Mouse (Mus musculus) gonadal fat pad, adult 2 months (tissue): ENCODE results near the gene Utp6. TPM values are rescaled to one million over a fixed set of nuclear protein-coding genes. Genes with fewer than 3 reads are reported as not detected.
"Not testable (repeated sequence)": the region's sequence is repeated elsewhere in the genome, so short reads cannot be mapped to it uniquely, and the experiment has no call there.

Experiments used
- DNase-seq: peaks from one replicate; pipeline ENCODE4 v3.0.0-alpha.2; 2012; ENCODE audit warnings: low read depth
- polyA plus RNA-seq: library from polyadenylated mRNA; depleted of rRNA; stranded (reverse); fragments of >200 nt; gene quantifications from 2 replicates; pipeline ENCODE4 v1.2.3, GENCODE M21; 2012; rRNA removed

Gene Utp6
- polyA plus RNA-seq: 8.2 and 8.5 TPM in 2 replicates

DNA sequence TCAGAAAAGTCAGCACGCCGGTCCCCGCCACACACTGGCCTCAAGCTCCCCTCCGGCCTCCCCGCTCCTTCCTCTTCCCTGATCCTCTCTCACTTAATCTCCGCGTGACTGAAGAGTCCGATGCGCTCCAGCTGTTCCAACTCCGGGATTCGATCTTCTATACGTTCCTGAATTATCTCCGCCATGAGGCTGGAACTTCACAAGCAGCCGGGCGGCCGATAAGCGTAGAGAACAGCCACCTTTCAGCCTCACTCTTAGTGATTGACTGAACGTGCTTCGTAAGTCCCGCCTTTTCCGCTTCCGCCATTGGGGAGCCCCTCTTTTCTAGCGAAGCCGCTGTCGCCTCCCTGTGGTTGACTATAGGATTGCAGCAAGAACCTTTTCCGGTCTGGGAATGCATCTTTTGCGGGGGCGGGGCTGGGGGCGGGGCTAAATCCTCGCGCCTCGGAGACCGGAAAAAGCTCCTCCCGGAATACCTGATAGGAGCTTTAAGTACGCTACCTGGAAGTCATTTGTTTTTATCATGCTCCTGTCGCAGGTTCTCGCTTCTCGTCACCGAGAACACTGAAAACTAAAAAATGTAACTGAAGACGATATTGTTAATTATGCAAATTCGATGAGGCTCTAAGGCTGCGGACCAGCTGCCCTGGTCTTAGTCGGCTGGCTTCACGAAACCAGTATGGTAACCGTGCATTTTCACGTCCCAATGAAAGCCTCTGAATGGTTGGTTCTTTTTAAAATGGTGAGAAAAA, at the start of gene Utp6:
Utp6 (minus strand) TSS at position 266 of the 752 bp plus-strand sequence.
- peak; percentile 86 for DNase-seq

DNA sequence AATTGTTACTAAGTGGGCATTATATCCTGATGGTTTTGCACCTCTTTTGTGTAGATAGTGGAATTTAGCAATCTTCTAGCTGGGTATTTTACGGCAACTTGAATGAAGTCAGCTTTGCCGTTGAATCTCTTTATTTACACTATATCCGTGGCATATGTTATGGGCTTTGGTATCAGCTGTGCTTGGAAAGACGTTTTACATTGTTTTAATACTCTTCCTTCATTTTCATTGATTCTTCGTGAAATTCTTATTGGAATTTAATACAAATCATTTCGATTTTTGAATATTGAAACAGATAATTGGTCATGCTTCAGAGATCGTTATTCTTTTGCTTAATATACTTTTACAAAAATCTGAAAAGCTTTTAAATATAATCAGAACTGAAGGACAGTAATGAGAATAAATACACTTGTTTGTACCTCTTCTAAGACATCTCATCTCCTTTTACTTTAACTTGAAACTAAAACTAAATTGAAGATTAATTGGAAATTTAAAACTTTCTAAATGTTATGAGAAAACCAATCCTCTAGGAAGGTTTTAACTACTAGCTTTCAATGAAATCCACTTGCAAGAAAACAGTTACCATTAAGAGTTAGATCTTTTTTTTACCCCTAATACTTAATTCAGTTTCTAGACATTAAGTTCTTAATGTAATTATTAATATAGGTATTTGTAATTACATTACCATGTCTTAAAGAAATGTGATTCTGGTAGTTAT, 32.2 kb upstream of the Utp6 start:
- DNase-seq: no peak

DNA sequence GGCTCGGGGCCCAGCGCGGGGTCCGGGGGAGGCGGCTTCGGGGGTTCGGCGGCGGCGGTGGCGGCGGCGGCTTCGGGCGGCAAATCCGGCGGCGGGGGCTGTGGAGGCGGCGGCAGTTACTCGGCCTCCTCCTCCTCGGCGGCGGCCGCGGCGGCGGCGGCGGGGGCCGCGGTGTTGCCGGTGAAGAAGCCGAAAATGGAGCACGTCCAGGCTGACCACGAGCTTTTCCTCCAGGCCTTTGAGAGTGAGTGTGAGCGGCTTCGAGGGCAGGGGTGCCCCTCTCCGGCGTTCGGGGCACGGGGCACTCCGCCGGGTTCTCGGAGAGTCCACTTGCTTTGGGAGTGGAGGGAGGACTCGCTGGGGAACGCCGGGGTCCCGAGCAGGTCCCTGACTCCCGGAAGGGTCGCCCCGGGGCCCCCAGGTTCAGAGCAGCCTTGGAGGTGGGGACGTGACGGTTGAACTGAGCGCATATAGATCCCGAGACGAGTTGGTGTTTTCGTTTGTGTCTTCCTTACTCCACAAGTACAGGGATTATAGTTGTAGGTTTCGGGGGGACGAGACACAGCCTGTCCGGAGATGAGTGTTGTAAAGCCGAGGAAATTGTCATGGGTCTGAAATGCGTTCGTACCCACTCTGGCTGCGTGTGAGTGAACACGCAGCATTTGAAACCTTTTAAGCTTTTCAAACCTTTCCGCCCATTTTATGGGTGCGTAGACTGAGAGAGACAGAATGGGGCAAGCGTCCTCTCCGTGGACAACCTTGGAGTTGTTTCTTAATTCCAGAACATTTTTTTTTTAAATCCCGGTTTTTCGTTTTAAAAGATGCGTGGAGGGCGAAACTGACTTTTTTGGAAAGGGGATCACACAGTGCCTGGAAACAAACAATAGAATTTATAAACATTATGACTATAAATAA, 31.4 kb upstream of the Utp6 start:
- no peak for DNase-seq

DNA sequence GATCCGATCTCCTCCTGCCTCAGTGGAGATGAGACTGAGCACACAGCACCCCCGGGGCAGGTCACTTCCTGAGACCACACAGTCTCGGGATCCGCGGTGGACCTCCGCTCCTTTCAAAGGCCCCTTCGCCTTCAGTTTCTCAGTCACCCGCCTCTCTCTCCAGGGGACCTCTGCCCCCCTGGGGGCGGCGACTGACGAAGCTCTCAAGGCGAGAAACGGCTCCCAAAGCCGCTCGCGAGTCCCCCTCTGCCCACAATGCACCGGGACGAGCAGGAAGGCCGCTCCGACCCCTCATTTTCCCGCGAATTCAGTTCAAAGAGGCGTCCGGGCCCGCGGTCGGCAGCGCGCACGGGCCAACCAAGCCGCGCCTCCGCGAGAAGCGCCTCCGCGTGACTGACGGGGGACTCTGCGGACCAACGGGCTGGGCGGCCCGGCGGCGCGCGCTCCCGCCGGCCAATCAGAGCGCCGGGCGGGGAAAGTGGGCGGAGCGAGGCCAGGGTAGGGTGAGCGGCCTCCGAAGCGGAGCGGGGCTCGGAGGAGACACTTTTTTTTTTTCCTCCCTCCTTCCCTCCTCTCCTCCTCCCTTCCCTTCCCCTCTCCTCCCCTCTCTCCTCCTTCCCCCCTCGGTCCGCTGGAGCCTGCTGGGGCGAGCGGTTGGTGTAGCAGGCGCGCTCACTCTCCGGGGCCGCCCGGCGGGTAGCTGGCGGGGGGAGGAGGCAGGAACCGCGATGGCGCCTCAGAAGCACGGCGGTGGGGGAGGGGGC, 30.6 kb upstream of the Utp6 start, which contains the start of gene Suz12:
Suz12 (plus strand) TSS at position 515 of the 764 bp plus-strand sequence.
- peak; percentile 50 for DNase-seq

DNA sequence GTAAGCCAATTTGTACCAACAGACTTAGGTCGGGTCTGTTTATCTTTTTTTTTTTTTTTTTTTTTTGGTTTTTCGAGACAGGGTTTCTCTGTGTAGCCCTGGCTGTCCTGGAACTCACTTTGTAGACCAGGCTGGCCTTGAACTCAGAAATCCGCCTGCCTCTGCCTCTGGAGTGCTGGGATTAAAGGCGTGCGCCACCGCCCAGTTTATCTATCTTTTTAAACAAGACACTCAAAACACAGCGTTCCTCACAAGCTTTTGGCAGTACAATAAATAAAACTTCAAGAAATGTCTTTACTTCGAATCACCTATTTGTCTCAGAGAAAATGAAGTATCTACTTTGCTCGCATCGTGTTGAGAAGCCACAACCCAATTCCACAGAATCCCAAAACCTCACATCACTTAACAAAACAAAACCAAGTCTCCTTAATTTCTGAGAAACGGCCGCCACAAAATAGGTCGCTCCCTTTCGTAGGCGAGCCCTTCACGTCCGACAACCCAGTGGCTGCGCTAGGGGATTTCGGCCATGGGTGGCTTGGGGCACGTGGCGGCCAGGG, 29.9 kb upstream of the Utp6 start:
- no peak for DNase-seq

DNA sequence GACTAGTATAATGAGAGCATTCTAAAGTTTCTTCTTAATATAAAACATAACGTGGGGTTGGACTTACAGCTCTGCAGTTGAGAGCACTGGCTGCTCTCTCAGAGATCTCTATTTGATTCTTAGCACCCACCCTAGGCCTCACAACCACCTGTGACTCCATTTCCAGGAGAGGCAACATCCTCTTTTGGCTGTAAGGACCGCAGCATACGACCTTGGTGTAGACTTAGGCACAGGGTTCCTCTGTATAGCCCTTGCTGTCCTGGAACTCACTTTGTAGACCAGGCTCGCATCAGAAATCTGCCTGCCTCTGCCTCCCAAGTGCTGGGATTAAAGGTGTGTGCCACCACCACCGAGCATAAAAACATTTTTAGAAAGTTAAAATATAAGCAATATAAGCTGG, 29.4 kb upstream of the Utp6 start:
- DNase-seq: no peak

DNA sequence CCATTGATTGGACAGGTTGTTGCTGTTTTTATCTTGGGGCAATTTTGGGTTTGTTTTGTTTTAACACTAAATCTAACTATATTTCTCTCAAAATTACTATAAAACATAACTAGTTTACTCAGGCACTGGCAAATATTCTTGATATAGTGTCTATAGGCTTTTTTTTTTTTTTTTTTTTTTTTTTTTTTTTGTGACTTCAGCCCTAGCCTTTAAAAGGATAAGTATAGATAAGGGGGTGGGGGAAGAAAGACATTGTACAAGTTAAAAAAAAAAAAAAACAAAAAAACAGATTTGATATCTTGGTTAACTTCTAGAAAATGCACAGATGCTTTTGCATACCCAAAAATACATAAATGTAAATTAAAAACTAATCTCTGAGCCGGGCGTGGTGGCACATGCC, 27.9 kb upstream of the Utp6 start:
- no peak for DNase-seq

DNA sequence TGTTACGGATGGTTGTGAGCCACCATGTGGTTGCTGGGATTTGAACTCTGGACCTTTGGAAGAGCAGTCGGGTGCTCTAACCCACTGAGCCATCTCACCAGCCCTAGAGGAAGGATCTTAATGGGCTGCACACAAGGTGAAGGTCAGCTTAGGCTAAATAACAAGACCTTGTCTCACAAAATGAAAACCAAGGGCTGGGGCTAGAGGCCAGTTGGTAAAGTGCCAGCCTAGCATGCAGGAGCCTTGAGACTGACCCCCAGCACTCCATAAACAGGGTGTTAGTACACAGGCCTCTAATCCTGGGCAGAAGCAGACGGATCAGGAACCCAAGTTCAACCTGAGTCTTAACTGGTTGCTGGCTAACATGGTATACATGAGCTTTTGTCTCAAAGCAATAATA, 25.7 kb upstream of the Utp6 start:
- no peak for DNase-seq

DNA sequence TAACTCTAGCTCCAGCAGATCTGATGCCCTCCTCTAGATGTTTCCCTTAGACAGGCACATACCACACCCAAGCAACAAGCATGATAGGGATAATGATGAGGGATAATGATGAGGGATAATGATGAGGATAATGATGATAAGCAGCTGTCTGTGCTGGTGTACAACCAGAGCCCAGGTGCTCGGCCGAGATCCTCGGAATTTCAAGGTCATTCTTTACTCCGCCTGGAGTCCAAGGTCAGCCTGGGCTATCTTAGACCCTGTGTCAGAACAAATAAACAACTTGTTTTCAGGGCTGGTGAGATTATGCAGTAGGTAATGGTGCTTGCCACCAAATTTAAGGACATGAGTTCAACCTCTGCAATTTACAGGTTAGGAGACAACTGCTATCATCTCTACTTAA, 24.7 kb upstream of the Utp6 start:
- no peak for DNase-seq

DNA sequence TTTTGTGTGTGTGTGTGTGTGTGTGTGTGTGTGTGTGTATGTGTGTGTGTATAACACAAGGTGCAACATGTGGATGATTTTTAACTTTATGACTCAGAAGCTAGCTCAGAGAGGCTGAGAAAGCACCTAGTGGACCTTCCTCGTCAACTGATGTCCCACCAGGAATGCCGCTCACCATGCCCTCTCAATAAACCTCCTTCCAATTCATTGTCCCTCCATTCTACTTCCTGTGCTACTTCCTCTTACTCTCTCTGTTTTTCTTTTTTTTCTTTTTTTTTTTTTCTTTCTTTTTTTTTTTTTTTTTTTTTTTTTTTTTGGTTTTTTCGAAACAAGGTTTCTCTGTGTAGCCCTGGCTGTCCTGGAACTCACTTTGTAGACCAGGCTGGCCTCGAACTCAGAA, 15.6 kb upstream of the Utp6 start:
- DNase-seq: not testable (repeated sequence)

DNA sequence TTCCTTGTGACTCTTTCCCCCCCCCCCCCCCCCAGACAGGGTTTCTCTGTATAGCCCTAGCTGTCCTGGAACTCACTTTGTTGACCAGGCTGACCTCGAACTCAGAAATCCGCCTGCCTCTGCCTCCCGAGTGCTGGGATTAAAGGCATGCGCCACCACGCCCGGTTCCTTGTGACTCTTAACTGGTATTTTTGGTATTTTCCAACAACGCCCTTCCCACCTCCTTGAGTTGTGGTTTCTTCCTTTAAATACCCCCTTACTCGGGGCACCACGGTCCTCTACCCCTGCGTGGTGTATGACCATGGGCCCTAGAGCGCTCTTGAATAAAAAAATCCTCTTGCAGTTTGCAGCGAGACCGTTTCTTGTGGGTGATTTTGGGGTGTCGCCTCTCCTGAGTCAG, 14.9 kb upstream of the Utp6 start:
- DNase-seq: not testable (repeated sequence)

DNA sequence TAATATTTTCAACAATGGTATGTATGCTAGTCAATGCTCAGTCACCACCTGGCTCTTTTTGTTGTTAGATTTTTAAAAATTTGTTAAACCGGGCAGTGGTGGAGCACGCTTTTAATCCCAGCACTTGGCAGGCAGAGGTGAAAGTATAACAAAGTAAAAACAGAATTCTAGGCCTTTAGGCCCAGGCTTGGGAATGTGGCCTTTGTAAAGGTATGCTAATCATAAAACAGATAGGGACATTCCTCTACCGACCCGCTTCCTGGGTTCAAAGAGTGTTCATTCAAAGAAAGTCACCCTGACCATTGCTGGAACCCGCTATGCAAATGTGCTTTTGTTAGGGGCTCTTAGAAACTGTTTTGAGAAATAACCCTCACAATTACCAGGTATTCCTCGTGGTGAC, 14.5 kb upstream of the Utp6 start:
- not testable (repeated sequence) for DNase-seq

DNA sequence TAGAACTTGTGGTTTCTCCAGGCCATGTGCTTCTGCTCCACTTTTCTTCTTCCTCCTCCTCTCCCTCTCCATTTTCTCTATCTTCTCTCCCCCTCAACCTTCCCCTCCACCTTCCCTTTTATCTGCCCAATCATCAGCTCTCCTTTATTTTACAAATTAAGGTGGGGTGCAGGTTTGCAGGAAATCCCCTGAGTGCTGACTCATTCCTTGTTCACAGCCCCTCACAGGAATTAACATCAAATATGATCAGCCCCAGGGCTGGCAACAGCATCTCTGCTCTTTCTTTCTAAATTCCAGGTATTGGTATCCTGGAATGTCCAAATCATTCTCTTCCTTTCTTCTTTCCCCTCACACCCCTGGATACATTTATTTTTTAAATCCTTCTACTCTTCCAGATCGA, 14.0 kb upstream of the Utp6 start:
- no peak for DNase-seq

DNA sequence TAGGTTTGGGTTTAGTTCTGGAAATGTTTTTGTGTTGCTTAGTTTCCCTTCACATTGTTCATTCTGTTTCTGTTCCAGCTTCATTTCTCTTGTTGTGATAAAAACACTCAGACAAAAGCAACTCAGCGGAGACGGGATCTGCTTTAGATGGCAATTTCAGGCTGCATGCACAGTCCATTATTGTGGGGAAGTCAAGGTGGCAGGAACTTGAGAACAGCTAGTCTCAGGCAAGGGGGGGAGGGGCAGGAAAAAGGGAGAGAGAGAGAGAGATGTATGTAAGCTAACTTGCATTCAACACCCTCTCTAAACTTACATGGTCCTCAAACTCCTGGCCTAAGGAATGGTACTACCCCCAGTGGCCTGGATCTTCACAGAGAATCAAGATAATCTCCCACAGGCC, 13.2 kb upstream of the Utp6 start:
- no peak for DNase-seq

DNA sequence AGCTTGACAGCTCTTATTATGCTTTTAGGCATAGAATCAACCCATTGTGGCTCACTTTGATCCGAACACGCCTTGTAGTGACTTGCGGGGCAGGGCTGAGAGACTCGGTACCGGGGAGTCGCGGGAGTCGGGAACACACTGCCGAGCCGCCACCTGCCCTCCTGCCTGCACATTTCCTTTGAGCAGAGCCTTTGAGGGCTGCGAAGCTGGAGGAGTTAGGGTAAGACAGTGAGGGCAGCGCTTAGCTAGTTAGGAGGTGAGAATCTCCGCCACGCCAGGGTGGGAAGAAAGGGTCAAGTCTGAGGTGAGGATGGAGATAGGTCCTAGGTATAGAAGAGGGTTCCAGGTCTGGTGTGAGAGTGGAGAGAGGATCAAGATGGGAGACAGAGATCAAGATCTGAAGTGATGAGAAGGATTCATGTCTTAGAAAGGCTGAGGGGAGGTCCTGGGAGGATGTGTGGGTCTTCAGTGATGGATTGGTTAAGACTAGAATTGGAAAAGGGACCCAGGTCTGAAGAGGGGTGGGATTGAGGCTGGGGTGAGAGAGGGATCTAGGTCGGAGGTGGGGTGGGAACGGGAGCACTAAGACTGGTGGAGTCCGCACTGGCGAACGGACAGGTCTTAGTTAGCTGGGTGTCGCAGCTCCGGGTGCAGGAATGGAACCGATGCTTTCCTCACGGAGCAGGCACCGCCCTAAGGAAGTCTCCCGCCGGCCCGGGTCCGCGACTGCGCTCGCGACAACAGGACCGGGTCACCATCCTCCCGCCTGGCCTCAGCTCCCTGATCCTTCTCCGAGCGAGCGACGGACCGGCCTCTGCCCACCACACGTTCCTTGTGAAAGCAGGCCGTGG, 11.7 kb upstream of the Utp6 start:
- no peak for DNase-seq

DNA sequence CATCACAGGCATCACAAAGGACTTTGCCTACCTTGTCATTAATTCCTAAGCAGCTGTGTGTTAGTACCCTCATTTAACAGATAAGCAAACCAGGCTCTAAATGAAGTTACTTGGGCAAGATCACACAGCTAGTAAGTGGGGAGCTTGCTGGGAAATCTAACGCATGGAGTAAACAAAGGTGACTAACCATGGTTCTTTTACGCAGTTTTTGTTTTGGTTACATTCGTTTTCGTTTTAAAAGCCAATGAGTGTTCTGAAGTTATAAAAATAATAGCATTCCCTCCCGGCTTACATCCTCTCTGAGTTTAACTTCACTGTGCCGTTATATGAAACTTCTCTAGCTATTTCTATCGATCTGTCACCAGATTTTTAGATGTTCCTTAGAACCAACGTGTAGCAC, 10.9 kb upstream of the Utp6 start:
- DNase-seq: no peak

DNA sequence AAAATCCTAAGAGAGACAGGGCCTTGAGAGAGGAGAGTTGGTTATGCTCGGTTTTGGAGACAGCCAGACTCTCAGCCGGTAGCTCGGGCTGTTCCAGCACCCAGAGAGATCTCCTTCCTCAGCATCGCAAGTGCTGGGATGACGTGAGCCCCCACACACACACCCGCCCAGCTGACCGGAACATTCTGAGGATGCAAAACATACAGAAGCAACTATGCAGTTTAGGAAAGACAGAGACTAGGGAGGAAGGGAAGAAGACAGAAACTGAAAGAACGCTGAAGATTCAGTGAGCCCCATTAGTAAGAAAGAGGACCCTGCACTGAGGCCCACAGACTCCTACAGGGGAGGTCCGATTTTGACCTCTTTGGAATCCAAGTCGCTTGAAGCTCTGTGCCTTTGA, 5.6 kb upstream of the Utp6 start:
- no peak for DNase-seq

DNA sequence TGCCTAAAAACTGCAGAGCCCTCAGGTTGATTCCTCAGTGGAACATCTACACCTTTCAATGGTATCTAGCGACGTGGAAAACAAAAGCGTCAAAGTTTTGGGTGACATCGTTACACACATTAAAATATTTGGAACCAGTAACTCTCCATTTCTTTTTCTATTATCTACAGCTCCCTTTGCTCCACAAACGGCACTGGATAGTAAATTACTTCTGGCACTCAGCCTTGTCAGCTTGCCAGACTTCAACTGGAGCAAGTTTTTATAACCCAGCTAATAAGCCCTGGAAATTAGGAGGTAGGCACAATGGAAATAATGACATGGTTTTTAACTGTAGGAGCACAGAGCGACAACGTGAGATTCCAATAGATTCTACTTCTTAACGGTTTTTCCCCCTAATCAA, 3.7 kb upstream of the Utp6 start:
- DNase-seq: no peak

DNA sequence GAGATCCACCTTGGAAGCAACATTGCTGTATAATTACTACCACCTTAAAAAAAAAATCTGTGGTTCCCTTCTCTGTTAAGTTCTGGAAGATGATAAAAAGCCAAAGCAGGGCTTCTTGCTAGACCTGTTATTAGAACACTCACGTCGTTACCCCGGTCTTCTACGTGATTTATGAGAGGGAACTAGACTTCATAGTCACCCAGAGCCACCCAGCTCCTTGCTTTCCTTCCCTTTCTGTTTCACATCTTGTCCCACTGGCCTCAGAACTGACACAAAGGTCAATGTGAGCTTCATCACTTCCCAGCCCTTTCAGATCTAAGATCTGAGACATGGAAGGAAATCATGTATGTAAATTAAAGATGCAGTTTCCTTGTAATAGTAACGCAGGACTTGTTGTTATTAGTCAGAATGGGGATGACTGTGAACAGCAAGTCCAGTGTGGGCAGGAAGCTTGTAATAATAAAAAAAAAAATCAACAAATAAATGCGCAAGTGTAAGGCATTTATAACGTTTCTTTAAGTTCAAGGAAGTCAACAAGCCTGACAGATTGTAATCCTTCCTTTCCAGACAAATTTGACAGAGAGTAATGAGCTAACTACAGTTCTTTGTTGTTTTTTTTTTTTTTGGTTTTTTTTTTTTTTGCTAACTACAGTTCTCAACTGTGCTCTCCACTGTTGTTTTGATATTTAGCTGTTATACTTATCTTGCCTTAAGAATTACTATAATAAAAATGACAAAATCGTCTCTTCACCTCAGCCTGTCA, 1.2 kb upstream of the Utp6 start:
- no peak for DNase-seq

DNA sequence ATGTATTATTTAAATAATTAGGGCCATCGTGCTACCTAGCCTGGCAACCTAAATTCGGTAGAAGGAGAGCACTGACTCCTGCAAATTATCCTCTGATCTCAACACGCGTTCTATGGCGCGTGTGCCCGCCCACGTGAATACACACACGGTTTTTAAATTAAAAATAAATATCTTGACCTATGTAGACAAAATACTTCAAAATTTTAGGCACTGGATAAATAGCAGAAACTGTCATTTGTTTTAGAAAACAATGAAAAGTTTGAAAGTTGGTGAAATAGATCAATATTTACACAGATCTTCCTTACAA, 640 bp upstream of the Utp6 start:
- DNase-seq: no peak
